ENCODE assay signal across 14 mouse cellular contexts in the genomic region with DNA sequence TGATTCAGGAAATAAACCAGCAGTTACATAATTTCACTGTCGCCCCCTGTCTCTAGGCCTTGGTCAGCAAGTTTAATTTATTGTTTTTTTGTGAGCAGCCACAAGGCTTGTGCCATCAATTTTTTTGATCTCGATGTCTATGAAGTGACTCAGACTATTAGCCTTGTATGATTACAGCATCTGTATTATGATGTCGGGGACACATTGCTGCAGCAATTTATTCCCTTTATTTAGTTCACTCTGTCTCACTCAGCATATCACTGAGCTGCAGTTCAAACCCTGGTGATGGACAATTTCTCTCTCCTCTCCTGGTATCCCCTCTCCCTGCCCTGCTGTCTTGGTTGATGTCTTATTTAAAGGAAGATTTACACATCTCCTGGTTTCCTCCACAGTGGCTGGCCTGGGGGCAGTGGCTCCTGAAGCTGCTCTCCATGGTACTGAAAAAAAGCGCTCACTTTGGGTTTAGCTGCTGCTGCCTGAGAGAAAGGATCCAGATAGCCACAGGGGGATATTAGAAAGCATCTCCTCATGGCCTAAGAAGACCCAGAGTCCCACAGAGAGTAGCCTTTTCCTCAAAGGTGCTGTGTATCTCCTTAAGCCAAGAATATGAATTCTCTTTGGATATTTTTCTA. TPM values are rescaled to one million over a fixed set of nuclear protein-coding genes. Genes with fewer than 3 reads are reported as not detected.
A peak's percentile ranks its signal among the peaks of the same experiment; 100 is the strongest.
DNase-seq lines count a peak whose midpoint lies in the region; ATAC-seq and TF ChIP-seq lines count a peak whose summit lies in the region.
"Had no signal": no experiment of that assay in that cellular context is flagged by ENCODE, and none has a peak within 500 bp of the region (broad histone marks: within the 10 kb centered on the region; RNA-seq: fewer than 3 reads in every experiment).

No protein-coding gene starts in this region.

- DNase-seq in gastrocnemius, postnatal 10 days = peak; percentile 20
- no peak for DNase-seq in gastrocnemius, postnatal 25 days
- DNase-seq in lung, postnatal 0 days (ENCODE audit: low spot score) = peak; percentile 45
- no peak for DNase-seq in lung, adult 2 months
- DNase-seq in embryo, embryonic 9.5 days (ENCODE audit: extremely low spot score) = peak; percentile 56
- peak; percentile 79 for DNase-seq in retina, embryonic 14.5 days (ENCODE audit: low spot score)
- DNase-seq in urinary bladder, postnatal 10 days (ENCODE audit: low spot score) = no peak
- DNase-seq: cerebellum, postnatal 14 days; gastrocnemius, adult 2 months had no signal

- 64% methylated on average over 4 of the region's 4 CpGs for WGBS in lung, postnatal 0 days
- 60% methylated on average over 4 of the region's 4 CpGs for WGBS in lung, adult 2 months

- H3K4me1 ChIP-seq in lung, postnatal 0 days (ENCODE audit: insufficient read depth, low read depth, low read length) = no peaks in the 10 kb centered on the region
- no peaks in the 10 kb centered on the region for H3K4me1 ChIP-seq in lung, adult 2 months (ENCODE audit: control insufficient read depth, insufficient read depth, low read length)

- no peak overlapping the region for H3K4me2 ChIP-seq in lung, postnatal 0 days (replicated peaks; ENCODE audit: low read depth, low read length)

- TF ChIP-seq EP300 in lung, postnatal 0 days (IDR thresholded peaks at IDR 0.05) = no peak

- no peaks in the 10 kb centered on the region for H3K27me3 ChIP-seq in lung, postnatal 0 days (replicated peaks; ENCODE audit: insufficient read depth, low read length)

- no peak overlapping the region for H3K4me3 ChIP-seq in lung, postnatal 0 days (ENCODE audit: low read depth, low read length)
- no peak overlapping the region for H3K4me3 ChIP-seq in lung, adult 2 months (replicated peaks; ENCODE audit: extremely low read depth, low read depth, low read length)
- H3K4me3 ChIP-seq: gastrocnemius, adult 2 months had no signal

- H3K36me3 ChIP-seq in lung, postnatal 0 days (ENCODE audit: insufficient read depth, low read length) = no peaks in the 10 kb centered on the region

- no peak overlapping the region for H3K9ac ChIP-seq in lung, postnatal 0 days (replicated peaks; ENCODE audit: low read depth)
- H3K9ac ChIP-seq: liver, embryonic 14.5 days had no signal

- TF ChIP-seq CTCF in lung, postnatal 0 days (IDR thresholded peaks at IDR 0.05) = no peak
- no peak for TF ChIP-seq CTCF in lung, adult 2 months (IDR thresholded peaks at IDR 0.05; ENCODE audit: insufficient read depth, low read length)

- TF ChIP-seq POLR2A in lung, adult 2 months (IDR thresholded peaks at IDR 0.05; ENCODE audit: borderline replicate concordance, extremely low read depth, low read depth, low read length) = no peak

- no peak for ATAC-seq in lung, postnatal 0 days
- ATAC-seq in monocyte, adult 5-6 weeks (replicated peaks; ENCODE audit: insufficient number of reproducible peaks, low FRiP score, low TSS enrichment, poor library complexity, severe bottlenecking) = no peak
- ATAC-seq: activated CD4-positive, CD25-positive, alpha-beta regulatory T cell, adult 4 months; inflammation-experienced regulatory T-cells, adult 6 months had no signal

- no peaks in the 10 kb centered on the region for H3K9me3 ChIP-seq in lung, postnatal 0 days (ENCODE audit: low read length)

- no peak overlapping the region for H3K27ac ChIP-seq in lung, postnatal 0 days (ENCODE audit: low read length)
- H3K27ac ChIP-seq: gastrocnemius, adult 2 months; liver, embryonic 14.5 days had no signal

RNA-seq across cellular contexts. Expression of gene Dab1, which starts 47.3 kb away (rescaled TPM):
- total RNA-seq in gastrocnemius, postnatal 10 days (2021) = 1 to 10 TPM in 1 of 2 experiments, under 1 TPM in 1; 0.41 to 1.2 TPM
- total RNA-seq in gastrocnemius, postnatal 25 days (2021) = under 1 TPM in 1 of 2 experiments, not detected in 1; 0.16 TPM
- polyA plus RNA-seq in lung, postnatal 0 days (2015; fragmentation: Nextera tagmentation; extraction: Ambion mirVana) = 0.25 and 0.39 TPM in 2 replicates
- 0.28 and 0.36 TPM in 2 replicates for polyA plus RNA-seq in lung, adult 2 months (2012; rRNA removed)
- not detected in 3 replicates for total RNA-seq in monocyte, adult 5-6 weeks (2017)
- total RNA-seq: neutrophil, adult 5-6 weeks had no signal
- polyA plus RNA-seq: inflammation-experienced regulatory T-cells, adult 6 months had no signal

Comparison
In these comparisons a context has a peak if more than half of its experiments do, and no peak if none do; other contexts are left out.
1. DNase-seq: peak in gastrocnemius, postnatal 10 days (single experiment), lung, postnatal 0 days (single experiment), embryo, embryonic 9.5 days (single experiment) and retina, embryonic 14.5 days (single experiment); none in gastrocnemius, postnatal 25 days (single experiment), lung, adult 2 months (single experiment) and urinary bladder, postnatal 10 days (single experiment).